Mouse (Mus musculus): ENCODE measurements around the gene Efna2. TPM values are rescaled to one million over a fixed set of nuclear protein-coding genes. Genes with fewer than 3 reads are reported as not detected.

The Efna2 gene
- total RNA-seq, 1 experiment from 2014 or later, result not detected

GRCm38 (mm10) chr10:80227877-80228775, 48.8 kb downstream of the Efna2 start:
- ATAC-seq (replicated peaks in 1 of 2; ENCODE audit: insufficient read depth in 1 of 2, low FRiP score in 2 of 2, low TSS enrichment in 1 of 2, low read depth in 1 of 2, poor library complexity in 2 of 2, severe bottlenecking in 2 of 2), result no peak

DNA sequence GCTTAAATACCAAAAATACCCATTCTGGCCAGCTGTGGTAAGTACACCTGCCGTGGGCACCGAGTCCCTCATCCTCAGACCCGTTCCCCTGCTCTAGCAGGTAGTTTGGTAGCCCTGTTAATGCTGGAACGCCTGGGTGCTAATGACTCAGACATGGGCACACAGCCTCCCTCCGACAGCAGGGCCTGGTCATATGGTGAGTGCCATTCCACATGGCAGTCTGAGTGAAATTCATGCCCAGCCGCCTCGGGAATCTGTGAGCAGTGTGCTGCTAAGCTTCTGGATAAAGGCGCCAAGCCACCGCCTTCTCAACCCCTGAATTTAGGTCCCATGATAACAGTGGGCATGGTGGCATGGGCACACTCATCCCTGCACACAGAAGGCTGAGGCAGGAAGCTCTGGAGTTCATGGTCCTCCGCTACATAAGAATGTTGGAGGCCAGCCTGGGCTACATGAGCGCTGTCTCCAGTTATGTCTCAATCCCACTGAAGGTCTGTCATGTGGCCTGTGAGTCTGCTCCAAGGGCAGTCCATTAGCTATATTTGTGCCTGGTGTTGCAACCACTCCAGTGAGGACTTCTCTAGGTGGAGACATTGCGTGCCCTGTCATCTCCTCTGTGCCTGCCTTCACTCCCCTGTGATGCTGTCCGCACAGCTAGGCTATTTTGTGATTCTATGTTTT, 57.0 kb downstream of the Efna2 start:
- no peak for ATAC-seq (replicated peaks in 1 of 2; ENCODE audit: insufficient read depth in 1 of 2, low FRiP score in 2 of 2, low TSS enrichment in 1 of 2, low read depth in 1 of 2, poor library complexity in 2 of 2, severe bottlenecking in 2 of 2)

- ATAC-seq (replicated peaks in 1 of 2; ENCODE audit: insufficient read depth in 1 of 2, low FRiP score in 2 of 2, low TSS enrichment in 1 of 2, low read depth in 1 of 2, poor library complexity in 2 of 2, severe bottlenecking in 2 of 2), result no peak
Measured at GRCm38 (mm10) chr10:80237020-80237419, 57.7 kb downstream of the Efna2 start.

DNA sequence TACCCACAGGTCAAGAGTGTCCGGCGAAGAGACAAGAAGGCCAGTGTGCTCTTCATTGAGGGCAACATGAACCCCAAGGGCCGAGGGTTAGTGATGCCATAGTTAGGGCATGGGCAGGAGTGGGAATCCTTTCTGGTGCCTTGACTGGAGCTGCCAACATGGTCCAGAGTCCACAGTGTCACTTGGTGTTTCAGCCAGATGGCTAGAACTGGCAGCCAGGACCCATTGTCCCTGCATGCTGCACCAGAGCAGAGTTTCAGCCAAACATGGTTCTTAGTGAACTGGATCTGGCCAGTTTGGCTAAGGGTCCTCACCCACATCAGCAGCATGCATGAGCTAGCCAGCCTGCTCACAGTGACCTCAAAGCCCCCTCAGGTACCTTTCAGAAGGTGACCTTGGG, 59.0 kb downstream of the Efna2 start:
- ATAC-seq (replicated peaks in 1 of 2; ENCODE audit: insufficient read depth in 1 of 2, low FRiP score in 2 of 2, low TSS enrichment in 1 of 2, low read depth in 1 of 2, poor library complexity in 2 of 2, severe bottlenecking in 2 of 2), result no peak

Other genes starting within 250 kb of the Efna2 start
- gene Wdr18, start 219.3 kb upstream of the Efna2 start, total RNA-seq (2017), result 19.3 and 23.0 TPM in 2 replicates
- gene Grin3b, start 208.8 kb upstream of the Efna2 start, total RNA-seq (2017), result not detected in 2 replicates
- gene Tmem259, start 195.2 kb upstream of the Efna2 start, total RNA-seq (2017), result 47.4 and 59.9 TPM in 2 replicates
- gene Cnn2, start 190.9 kb upstream of the Efna2 start, total RNA-seq (2017), result 62.2 and 103 TPM in 2 replicates
- gene Abca7, start 183.0 kb upstream of the Efna2 start, total RNA-seq (2017), result 11.5 and 15.9 TPM in 2 replicates
- gene Arhgap45, start 162.8 kb upstream of the Efna2 start, total RNA-seq (2017), result 80.9 and 114 TPM in 2 replicates
- gene Polr2e, start 139.7 kb upstream of the Efna2 start, total RNA-seq (2017), result 85.5 and 101 TPM in 2 replicates
- 306 and 388 TPM in 2 replicates for gene Gpx4, start 132.3 kb upstream of the Efna2 start, total RNA-seq (2017)
- gene Sbno2, start 73.9 kb upstream of the Efna2 start, total RNA-seq (2017), result 26.4 and 32.1 TPM in 2 replicates
- 106 and 153 TPM in 2 replicates for gene Stk11, start 63.7 kb upstream of the Efna2 start, total RNA-seq (2017)
- gene Atp5d, start 40.9 kb upstream of the Efna2 start, total RNA-seq (2017), result 27.9 and 29.8 TPM in 2 replicates
- 2.2 and 2.4 TPM in 2 replicates for gene Cbarp, start 38.6 kb upstream of the Efna2 start, total RNA-seq (2017)
- gene Midn, start 31.2 kb upstream of the Efna2 start, total RNA-seq (2017), result 19.4 and 20.2 TPM in 2 replicates
- 93.6 and 143 TPM in 2 replicates for gene Cirbp, start 13.5 kb upstream of the Efna2 start, total RNA-seq (2017)
- 9.1 and 26.2 TPM in 2 replicates for gene 1600002K03Rik, start 6.5 kb upstream of the Efna2 start, total RNA-seq (2017)
- gene Mum1, start 47.0 kb downstream of the Efna2 start, total RNA-seq (2017), result 43.0 and 47.5 TPM in 2 replicates
- gene Ndufs7, start 69.6 kb downstream of the Efna2 start, total RNA-seq (2017), result 79.6 and 101 TPM in 2 replicates
- 0.81 and 1.8 TPM in 2 replicates for gene Gamt, start 81.5 kb downstream of the Efna2 start, total RNA-seq (2017)
- 150 and 329 TPM in 2 replicates for gene Dazap1, start 82.0 kb downstream of the Efna2 start, total RNA-seq (2017)
- gene Rps15, start 113.0 kb downstream of the Efna2 start, total RNA-seq (2017), result 2,831 and 3,208 TPM in 2 replicates
- gene Apc2, start 116.5 kb downstream of the Efna2 start, total RNA-seq (2017), result 0.30 and 0.75 TPM in 2 replicates
- gene 2310011J03Rik, start 141.1 kb downstream of the Efna2 start, total RNA-seq (2017), result 8.5 and 17.6 TPM in 2 replicates
- gene Pcsk4, start 150.0 kb downstream of the Efna2 start, total RNA-seq (2017), result 2.9 and 3.1 TPM in 2 replicates
- 2.1 and 2.9 TPM in 2 replicates for gene Reep6, start 150.5 kb downstream of the Efna2 start, total RNA-seq (2017)
- gene Adamtsl5, start 168.9 kb downstream of the Efna2 start, total RNA-seq (2017), result 0.25 and 0.40 TPM in 2 replicates
- not detected in 2 replicates for gene Plk5, start 177.0 kb downstream of the Efna2 start, total RNA-seq (2017)
- gene Mex3d, start 208.2 kb downstream of the Efna2 start, total RNA-seq (2017), result 8.8 and 9.9 TPM in 2 replicates
- 40.6 and 89.6 TPM in 2 replicates for gene Mbd3, start 220.1 kb downstream of the Efna2 start, total RNA-seq (2017)
- gene Uqcr11, start 227.3 kb downstream of the Efna2 start, total RNA-seq (2017), result 94.4 and 127 TPM in 2 replicates